Mouse (Mus musculus) limb, embryonic 12.5 days (tissue): ENCODE data around the gene Alpl. TPM values are rescaled to one million over a fixed set of nuclear protein-coding genes. Genes with fewer than 3 reads are reported as not detected.
A peak's percentile ranks its signal among the peaks of the same experiment; 100 is the strongest.

Experiments used
- ATAC-seq: fragments of 200-750 bp; cut with Nextera tagmentation; 2 replicates; pipeline ENCODE4 v1.8.0; 2017; ENCODE audit warnings: low read depth, moderate TSS enrichment; ENCODE audit not compliant: insufficient number of reproducible peaks, insufficient read depth, low FRiP score, low TSS enrichment
- H3K27ac ChIP-seq: fragments of 300-500 bp; sonication (generic); 2 replicates; pipeline ENCODE4 v1.5.1; 2016; ENCODE audit warnings: mild to moderate bottlenecking, moderate library complexity
- H3K27me3 ChIP-seq: fragments of 300-500 bp; sonication (generic); 2 replicates; pipeline ENCODE4 v1.6.1; 2016; ENCODE audit warnings: mild to moderate bottlenecking, moderate library complexity
- H3K36me3 ChIP-seq: fragments of 300-500 bp; sonication (generic); 2 replicates; pipeline ENCODE4 v1.6.1; 2016; ENCODE audit warnings: mild to moderate bottlenecking, moderate library complexity
- H3K4me1 ChIP-seq: fragments of 300-500 bp; sonication (generic); replicated peaks from 2 replicates; pipeline ENCODE4 v1.6.1; 2016
- H3K4me2 ChIP-seq: fragments of 300-500 bp; sonication (generic); 2 replicates; pipeline ENCODE4 v1.6.1; 2016; ENCODE audit warnings: mild to moderate bottlenecking, moderate library complexity
- H3K4me3 ChIP-seq: fragments of 300-500 bp; sonication (generic); replicated peaks from 2 replicates; pipeline ENCODE4 v1.5.1; 2016; ENCODE audit warnings: mild to moderate bottlenecking
- H3K9ac ChIP-seq: fragments of 300-500 bp; sonication (generic); replicated peaks from 2 replicates; pipeline ENCODE4 v1.6.1; 2016; ENCODE audit warnings: mild to moderate bottlenecking, moderate library complexity
- H3K9me3 ChIP-seq: fragments of 300-500 bp; sonication (generic); 2 replicates; pipeline ENCODE4 v1.6.1; 2016; ENCODE audit warnings: mild to moderate bottlenecking, moderate library complexity
- WGBS: fragments of 180-500 bp; shearing (Covaris S2); methylation state at CpG from one replicate; pipeline ENCODE4 v1.1.7; 2016; 5-methylcytosine and 5-hydroxymethylcytosine counted together
- polyA plus RNA-seq: library from polyadenylated mRNA; unstranded; fragments of >200 nt; fragmentation: Nextera tagmentation; extraction: Ambion mirVana; gene quantifications from 2 replicates; pipeline ENCODE4 v1.2.1, GENCODE M21; 2016

Alpl gene
- polyA plus RNA-seq, 1 experiment from 2014 or later = 2.3 TPM

DNA sequence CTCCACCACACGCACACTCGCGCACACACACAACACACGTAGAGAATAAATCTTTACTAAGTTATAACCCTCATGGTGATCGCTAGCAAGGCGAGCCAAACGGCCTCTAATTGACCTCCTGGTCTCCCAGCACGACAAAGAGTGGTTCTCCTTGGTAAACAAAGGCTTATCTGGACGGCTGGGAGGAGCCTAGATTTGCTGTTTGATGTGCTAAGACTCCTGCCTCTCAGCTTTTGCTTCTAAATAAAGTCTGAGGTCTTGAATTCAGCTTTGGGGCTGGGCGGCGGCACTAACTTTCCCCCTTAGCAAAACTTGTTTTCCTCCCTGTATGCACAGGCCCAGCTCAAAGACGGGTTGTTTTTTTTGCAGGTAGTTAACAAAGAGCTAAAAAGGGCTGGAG, 5.0 kb upstream of the Alpl start:
- H3K27ac ChIP-seq = no peak overlapping the region
- H3K4me3 ChIP-seq = no peak overlapping the region
- H3K4me2 ChIP-seq = no peak overlapping the region
- 26% methylated on average over 12 of the region's 12 CpGs for WGBS
- H3K27me3 ChIP-seq = peaks cover 29% of the 10 kb centered on the region
- H3K36me3 ChIP-seq = no peaks in the 10 kb centered on the region
- peaks cover 10% of the 10 kb centered on the region; the same call in 1 of the 2 replicates for H3K4me1 ChIP-seq
- no peak for ATAC-seq
- H3K9me3 ChIP-seq = peaks cover 3% of the 10 kb centered on the region; the same call in 1 of the 2 replicates
- no peak overlapping the region for H3K9ac ChIP-seq

DNA sequence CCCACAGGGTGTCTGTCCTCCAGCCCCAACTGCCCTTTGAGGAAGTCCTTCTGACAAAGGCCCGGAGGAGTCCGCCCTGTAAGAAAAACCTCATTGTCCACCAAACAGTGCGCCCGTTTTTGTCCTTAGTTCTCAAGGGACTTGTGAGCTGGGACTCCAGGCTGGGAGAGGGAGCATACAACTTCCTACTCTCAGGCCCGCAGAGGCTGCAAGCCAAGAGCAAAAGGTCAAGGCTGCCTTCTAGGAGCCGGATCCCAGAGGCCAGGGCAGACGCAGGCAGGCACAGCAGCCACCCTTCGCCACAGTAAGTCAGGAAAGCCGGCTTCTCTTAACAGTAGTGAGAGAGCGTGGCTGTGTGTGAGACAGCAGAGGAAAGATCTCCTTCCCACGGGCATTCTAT, 4.1 kb upstream of the Alpl start:
- WGBS = 40% methylated on average over 11 of the region's 11 CpGs
- peaks cover 34% of the 10 kb centered on the region for H3K27me3 ChIP-seq
- no peak overlapping the region for H3K4me2 ChIP-seq
- H3K4me1 ChIP-seq = peaks cover 18% of the 10 kb centered on the region
- H3K9ac ChIP-seq = no peak overlapping the region
- no peak for ATAC-seq
- no peak overlapping the region for H3K27ac ChIP-seq
- H3K9me3 ChIP-seq = peaks cover 2% of the 10 kb centered on the region; the same call in 1 of the 2 replicates
- H3K36me3 ChIP-seq = no peaks in the 10 kb centered on the region
- H3K4me3 ChIP-seq = no peak overlapping the region

DNA sequence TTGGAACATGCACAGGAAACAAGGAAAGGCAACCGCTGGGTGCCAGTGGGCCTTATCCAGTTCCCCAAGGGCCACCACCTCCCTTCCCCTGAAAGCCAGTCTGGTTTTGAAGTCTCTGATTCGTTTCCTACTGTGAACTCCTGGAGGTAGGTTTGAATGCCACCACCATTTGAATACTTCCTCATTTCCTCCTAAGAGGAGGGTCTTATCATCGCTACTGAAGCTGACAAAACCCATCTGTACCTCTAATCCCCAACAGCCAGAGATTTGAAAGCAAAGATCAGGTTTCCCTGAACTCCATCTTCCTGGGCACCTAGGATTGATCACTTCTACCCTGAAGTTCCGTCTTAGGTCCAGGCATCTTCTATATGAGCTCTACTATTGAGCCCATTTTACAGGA, 854 bp upstream of the Alpl start:
- Histone ChIP-seq H3K9ac (no peak overlapping the region), H3K27ac (no peak overlapping the region), H3K4me3 (no peak overlapping the region), H3K4me2 (no peak overlapping the region), H3K36me3 (no peaks in the 10 kb centered on the region), H3K4me1 (peaks cover 20% of the 10 kb centered on the region), H3K27me3 (peaks cover 46% of the 10 kb centered on the region), H3K9me3 (no peaks in the 10 kb centered on the region)
- no peak for ATAC-seq
- WGBS = 65% methylated on average over 4 of the region's 4 CpGs

DNA sequence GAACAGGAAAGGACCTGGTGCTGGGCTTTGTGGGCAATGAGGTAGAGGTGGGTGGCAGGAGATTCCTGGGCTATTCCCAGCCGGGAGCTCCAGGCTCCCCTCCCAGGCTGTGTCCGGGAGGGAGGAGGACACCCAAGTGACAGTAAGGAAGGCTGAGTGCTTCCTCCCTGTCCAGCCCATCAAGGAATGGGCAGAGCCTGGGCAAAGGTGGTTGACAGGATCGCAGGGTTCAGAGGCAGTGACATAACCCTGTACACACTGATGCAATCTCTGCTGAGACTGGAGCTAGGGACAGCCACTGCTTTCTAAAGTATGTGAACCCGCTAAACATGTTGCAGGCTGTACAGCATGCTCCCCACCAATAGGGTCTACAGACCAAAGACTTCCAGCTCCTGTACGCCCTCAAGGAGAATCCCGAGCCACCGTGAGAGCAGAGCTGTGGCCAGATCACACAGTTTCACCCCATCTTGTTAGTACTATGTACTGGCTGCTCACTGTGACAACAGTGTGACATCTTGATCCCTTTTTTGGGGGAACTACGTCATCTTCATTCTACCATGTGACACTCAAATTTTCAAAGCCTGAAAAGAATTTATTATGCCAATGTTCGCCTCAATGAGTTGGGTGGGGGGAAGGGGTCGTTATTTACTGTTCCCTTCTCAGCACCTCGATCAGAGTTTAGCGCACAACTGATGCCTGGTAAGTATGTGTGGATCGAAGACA, 1.8 kb downstream of the Alpl start:
- whole genome bisulfite sequencing = 74% methylated on average over 13 of the region's 13 CpGs
- ATAC-seq = no peak
- Histone ChIP-seq H3K9me3 (no peaks in the 10 kb centered on the region), H3K4me1 (peaks cover 21% of the 10 kb centered on the region), H3K4me3 (no peak overlapping the region), H3K36me3 (no peaks in the 10 kb centered on the region), H3K9ac (no peak overlapping the region), H3K27ac (no peak overlapping the region), H3K4me2 (no peak overlapping the region), H3K27me3 (peaks cover 42% of the 10 kb centered on the region)

DNA sequence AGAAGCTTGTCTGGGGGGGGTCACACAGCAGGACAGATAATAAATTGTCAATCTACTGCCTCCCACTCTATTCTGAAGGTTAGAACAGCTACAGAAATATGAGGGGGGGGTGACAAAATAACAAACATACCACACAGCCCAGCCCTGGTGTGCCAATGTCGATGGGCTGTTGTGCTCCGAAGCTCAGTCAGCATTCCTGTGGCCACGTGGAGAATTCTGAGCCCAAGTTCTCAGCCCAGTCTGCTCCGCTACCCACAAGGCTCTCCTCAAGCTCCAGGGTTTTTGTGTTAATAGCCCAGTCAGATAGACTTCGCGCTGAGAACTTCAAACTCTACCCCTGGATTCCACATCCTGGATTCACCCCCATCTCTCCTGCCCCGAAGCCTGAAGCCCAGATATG, 2.6 kb downstream of the Alpl start:
- H3K27me3 ChIP-seq = peaks cover 37% of the 10 kb centered on the region
- 83% methylated on average over 7 of the region's 7 CpGs for WGBS
- H3K4me1 ChIP-seq = peaks cover 21% of the 10 kb centered on the region
- no peak for ATAC-seq
- H3K4me2 ChIP-seq = no peak overlapping the region
- no peak overlapping the region for H3K9ac ChIP-seq
- no peak overlapping the region for H3K4me3 ChIP-seq
- no peaks in the 10 kb centered on the region for H3K9me3 ChIP-seq
- H3K36me3 ChIP-seq = no peaks in the 10 kb centered on the region
- H3K27ac ChIP-seq = no peak overlapping the region

DNA sequence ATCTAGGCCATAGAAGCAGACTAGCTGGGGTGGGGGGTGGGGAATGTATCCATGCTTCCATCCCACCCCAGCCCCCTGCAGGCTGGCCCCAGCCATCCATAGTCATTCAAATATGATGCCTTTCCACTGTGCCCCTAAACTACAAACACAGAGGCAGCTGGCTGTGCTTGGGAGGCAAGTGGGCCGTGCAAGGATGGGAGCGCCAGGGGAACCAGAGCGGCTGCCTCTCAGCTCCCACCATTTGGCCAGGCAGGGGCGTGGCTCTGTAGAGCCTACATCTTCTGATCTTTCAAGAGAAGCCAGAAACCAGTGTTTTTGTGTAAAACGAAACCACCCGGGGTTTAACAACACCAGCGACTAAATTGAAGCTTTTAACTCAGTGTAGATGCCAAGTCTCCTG, 4.7 kb downstream of the Alpl start:
- no peak overlapping the region; the same call in 1 of the 2 replicates for H3K4me2 ChIP-seq
- peaks cover 21% of the 10 kb centered on the region for H3K4me1 ChIP-seq
- H3K9ac ChIP-seq = no peak overlapping the region
- H3K4me3 ChIP-seq = no peak overlapping the region
- H3K36me3 ChIP-seq = no peaks in the 10 kb centered on the region
- peak overlapping the region; percentile 17; the same call in 1 of the 2 replicates for H3K27ac ChIP-seq
- peaks cover 23% of the 10 kb centered on the region for H3K27me3 ChIP-seq
- H3K9me3 ChIP-seq = no peaks in the 10 kb centered on the region
- ATAC-seq = no peak
- WGBS = 11% methylated on average over 7 of the region's 7 CpGs

DNA sequence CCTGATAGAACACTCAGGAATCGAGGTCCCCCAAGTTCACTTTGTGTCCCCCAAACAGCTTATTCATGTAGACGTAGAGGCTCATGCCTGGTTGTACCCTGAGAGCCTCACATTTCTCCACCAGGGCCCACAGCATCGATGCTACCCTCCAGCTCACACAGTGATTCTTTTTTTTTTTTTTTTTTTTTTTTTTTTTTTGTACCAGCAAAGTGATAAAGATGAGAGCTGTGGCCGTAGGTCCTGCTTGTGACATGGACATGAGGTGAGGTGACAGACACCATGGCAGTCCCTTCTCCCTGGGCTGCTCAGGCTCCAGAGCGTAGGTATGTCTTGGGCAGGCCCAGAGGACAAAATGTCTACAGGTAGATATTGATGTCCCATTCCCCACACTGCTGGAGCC, 5.2 kb downstream of the Alpl start:
- Histone ChIP-seq H3K9ac (no peak overlapping the region), H3K4me1 (peaks cover 18% of the 10 kb centered on the region), H3K4me3 (no peak overlapping the region), H3K4me2 (no peak overlapping the region), H3K9me3 (no peaks in the 10 kb centered on the region), H3K27me3 (peaks cover 18% of the 10 kb centered on the region), H3K27ac (peak overlapping the region; percentile 17; the same call in 1 of the 2 replicates), H3K36me3 (no peaks in the 10 kb centered on the region)
- no peak for ATAC-seq
- WGBS = 70% methylated on average over 5 of the region's 5 CpGs

DNA sequence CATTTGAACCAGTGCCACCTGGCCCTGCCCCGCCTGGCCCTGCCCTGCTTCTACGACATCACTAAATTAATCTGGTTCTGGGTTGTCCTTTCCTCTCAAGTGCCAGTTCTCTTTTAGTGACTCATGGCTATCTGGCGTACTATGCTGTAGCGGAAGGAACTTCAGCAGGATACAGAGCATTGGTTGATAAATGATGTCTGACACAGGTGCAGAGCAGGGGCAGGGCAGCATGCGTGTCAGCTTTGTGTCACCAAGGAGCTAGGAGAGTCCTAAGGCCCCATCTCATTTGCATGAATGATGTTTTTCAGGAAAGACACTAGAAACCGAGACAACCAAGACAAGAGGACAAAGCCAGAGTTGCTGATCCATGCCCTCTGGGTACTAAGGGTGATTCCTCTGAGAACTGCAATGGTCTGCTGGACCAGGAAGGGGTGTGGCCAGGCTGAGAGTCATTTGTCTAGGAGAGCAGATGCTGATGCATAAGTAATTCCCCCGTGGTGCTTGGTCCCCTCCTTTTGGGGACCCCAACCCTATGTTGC, 7.6 kb downstream of the Alpl start:
- Histone ChIP-seq H3K27me3 (no peaks in the 10 kb centered on the region), H3K36me3 (no peaks in the 10 kb centered on the region), H3K9ac (no peak overlapping the region), H3K4me3 (no peak overlapping the region), H3K4me2 (no peak overlapping the region), H3K27ac (no peak overlapping the region), H3K9me3 (no peaks in the 10 kb centered on the region), H3K4me1 (peaks cover 16% of the 10 kb centered on the region)
- 70% methylated on average over 7 of the region's 7 CpGs for WGBS
- ATAC-seq = no peak

DNA sequence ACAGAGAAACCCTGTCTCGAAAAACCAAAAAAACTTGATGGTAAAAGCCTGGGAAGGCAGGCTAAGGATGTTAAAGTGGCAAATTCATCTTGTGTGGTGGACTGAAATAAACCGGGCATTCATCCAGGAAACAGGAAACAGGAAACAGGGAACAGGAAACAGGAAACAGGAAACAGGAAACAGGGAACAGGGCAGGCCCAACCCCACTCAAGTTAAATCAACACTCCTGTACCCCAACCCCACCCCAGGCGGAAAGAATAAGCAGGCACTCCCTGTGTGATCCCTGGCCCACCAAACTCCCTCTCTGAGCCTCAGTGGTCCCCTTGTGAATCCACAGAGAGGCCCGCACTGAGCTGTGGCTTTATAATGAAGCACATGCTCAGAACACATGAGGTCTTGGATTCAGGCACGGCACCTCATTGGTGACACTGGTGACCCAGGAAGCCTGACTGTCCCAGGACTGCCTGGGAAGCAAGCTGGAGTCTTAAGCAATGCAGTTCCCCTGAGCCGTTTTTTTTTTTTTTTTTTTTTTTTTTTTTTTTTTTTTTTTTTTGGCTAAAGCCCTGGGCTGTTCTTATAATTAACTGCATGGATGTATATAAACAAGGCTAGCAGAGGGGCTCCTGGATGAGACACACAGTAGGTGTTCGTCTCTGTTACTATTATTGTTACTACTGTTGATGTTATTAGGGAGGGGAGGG, 8.4 kb downstream of the Alpl start:
- no peak overlapping the region for H3K4me3 ChIP-seq
- H3K36me3 ChIP-seq = no peaks in the 10 kb centered on the region
- H3K9me3 ChIP-seq = no peaks in the 10 kb centered on the region
- H3K4me2 ChIP-seq = no peak overlapping the region
- H3K27me3 ChIP-seq = no peaks in the 10 kb centered on the region
- H3K9ac ChIP-seq = no peak overlapping the region
- no peak overlapping the region for H3K27ac ChIP-seq
- H3K4me1 ChIP-seq = peaks cover 18% of the 10 kb centered on the region
- whole genome bisulfite sequencing = 74% methylated on average over 7 of the region's 7 CpGs
- no peak for ATAC-seq

DNA sequence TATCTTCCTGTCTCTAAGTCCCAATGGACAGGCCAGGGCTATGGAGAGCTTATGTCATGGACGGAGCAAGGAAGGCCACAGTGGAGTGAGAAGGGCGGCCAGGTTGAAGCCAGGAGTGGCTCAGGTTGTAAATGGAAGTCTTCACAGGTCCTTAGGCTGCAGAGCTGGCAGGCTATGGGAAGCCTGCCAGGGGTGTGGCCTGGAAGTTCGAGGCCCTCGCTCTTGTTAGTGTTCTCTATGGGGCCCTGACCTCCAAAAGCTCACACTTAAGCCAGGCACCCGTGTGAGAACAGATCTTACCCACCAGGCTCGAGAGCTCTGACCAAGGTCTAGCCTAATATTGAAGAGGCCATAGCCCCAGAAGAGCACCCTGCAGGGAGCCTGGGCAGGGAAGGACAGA, 9.7 kb downstream of the Alpl start:
- Histone ChIP-seq H3K4me3 (no peak overlapping the region), H3K36me3 (no peaks in the 10 kb centered on the region), H3K9me3 (no peaks in the 10 kb centered on the region), H3K4me1 (peaks cover 13% of the 10 kb centered on the region), H3K27ac (no peak overlapping the region), H3K4me2 (no peak overlapping the region), H3K9ac (no peak overlapping the region), H3K27me3 (no peaks in the 10 kb centered on the region)
- no peak for ATAC-seq
- 87% methylated on average over 6 of the region's 6 CpGs for WGBS

DNA sequence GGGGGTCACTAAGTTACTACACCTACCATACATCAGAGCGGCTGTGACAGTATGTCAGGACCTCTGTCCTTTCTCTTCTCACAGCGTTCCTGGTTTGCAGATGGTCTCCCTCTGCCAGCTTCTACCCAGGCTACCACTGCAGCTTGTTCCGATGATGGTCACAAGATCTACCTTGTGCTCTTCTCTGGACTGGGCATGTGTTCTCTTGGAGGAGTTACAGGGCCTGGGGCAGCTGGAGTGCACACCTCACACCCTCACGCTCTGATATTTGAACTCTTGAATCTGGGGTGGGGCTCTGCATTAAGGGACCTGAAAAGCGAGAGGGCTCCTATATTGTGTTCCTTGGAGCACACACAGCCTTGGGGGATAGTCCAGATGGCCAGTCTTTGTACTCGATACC, 10.9 kb downstream of the Alpl start:
- H3K4me3 ChIP-seq = no peak overlapping the region
- no peaks in the 10 kb centered on the region for H3K36me3 ChIP-seq
- H3K27me3 ChIP-seq = no peaks in the 10 kb centered on the region
- ATAC-seq = no peak
- H3K4me1 ChIP-seq = peaks cover 9% of the 10 kb centered on the region
- no peaks in the 10 kb centered on the region for H3K9me3 ChIP-seq
- WGBS = 71% methylated on average over 6 of the region's 6 CpGs
- H3K9ac ChIP-seq = no peak overlapping the region
- H3K27ac ChIP-seq = no peak overlapping the region
- no peak overlapping the region for H3K4me2 ChIP-seq
